Mouse (Mus musculus): ENCODE measurements around the gene Frmd4b. TPM values are rescaled to one million over a fixed set of nuclear protein-coding genes. Genes with fewer than 3 reads are reported as not detected.
"Not testable (repeated sequence)": the region's sequence is repeated elsewhere in the genome, so short reads cannot be mapped to it uniquely, and the experiment has no call there.

Gene Frmd4b
- polyA plus RNA-seq, 1 experiment = 15.4 TPM

DNA sequence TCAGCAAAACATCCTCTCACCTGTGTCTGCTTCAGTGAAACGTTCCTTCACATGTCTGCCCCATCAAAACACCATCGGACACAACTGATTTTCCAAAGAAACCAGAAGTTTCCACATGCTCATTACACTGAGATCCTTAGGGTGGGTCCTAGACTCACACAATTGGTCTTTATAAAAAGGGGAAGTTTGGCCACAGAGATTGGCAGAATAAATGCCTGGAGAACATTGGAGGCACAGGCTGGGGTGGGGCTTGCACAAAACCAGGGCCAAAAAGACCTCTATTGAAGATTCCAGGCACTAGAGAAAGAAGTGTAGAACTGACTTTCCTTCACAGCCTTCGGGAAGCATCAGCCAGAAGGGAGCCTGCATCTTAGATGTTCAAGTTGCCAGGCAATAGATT lies 343.6 kb downstream of the Frmd4b start:
- H3K27ac ChIP-seq (ENCODE audit: control insufficient read depth, insufficient read depth, low read depth, low read length, poor library complexity) = no peak overlapping the region
- WGBS = 56% methylated on average over 3 of the region's 3 CpGs
- peaks cover 1% of the 10 kb centered on the region; the same call in 1 of the 2 replicates for H3K4me1 ChIP-seq (ENCODE audit: control insufficient read depth, insufficient read depth, low read length)
- TF ChIP-seq CTCF (IDR thresholded peaks at IDR 0.05; ENCODE audit: control insufficient read depth, insufficient read depth, low read length) (no peak), POLR2A (IDR thresholded peaks at IDR 0.05; ENCODE audit: borderline replicate concordance, control insufficient read depth, low read depth, low read length) (no peak)
- no peak overlapping the region for H3K4me3 ChIP-seq (replicated peaks; ENCODE audit: control insufficient read depth, low read depth, low read length)

DNA sequence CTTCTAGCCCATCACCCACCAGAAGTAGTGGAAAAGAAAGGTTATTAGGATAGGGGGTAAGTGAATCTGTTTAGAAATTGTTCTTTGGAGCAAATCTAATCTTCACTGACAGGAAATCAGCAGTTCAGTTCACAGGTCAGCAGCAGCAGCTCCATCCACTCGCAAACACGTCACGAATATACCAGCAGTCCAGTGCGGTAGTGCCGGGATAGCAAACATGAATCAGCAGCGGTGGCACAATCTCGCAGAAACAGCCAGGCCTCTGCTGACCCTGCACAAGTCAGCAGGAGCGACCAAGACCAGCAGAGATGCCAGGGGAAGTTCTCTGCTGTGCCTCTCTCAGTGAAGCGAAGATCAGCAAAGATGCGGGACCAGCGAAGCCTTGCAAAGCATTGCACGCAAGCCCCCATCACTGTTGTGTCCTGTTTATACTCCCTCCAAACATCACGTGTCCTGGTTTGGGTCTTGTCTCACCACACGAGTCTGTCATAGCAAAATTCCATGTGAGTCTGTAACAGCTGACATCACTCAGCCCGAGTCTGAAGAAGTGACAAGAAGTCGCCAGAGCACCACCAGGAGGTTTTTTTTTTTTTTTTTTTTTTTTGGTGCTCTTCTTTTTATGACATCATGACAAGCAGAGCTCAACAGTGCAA lies 344.2 kb downstream of the Frmd4b start:
- Histone ChIP-seq H3K4me3 (replicated peaks; ENCODE audit: control insufficient read depth, low read depth, low read length) (no peak overlapping the region), H3K27ac (ENCODE audit: control insufficient read depth, insufficient read depth, low read depth, low read length, poor library complexity) (no peak overlapping the region), H3K4me1 (ENCODE audit: control insufficient read depth, insufficient read depth, low read length) (peaks cover 1% of the 10 kb centered on the region; the same call in 1 of the 2 replicates)
- WGBS = 82% methylated on average over 16 of the region's 16 CpGs
- TF ChIP-seq POLR2A (IDR thresholded peaks at IDR 0.05; ENCODE audit: borderline replicate concordance, control insufficient read depth, low read depth, low read length) = no peak
- TF ChIP-seq CTCF (IDR thresholded peaks at IDR 0.05; ENCODE audit: control insufficient read depth, insufficient read depth, low read length) = no peak

DNA sequence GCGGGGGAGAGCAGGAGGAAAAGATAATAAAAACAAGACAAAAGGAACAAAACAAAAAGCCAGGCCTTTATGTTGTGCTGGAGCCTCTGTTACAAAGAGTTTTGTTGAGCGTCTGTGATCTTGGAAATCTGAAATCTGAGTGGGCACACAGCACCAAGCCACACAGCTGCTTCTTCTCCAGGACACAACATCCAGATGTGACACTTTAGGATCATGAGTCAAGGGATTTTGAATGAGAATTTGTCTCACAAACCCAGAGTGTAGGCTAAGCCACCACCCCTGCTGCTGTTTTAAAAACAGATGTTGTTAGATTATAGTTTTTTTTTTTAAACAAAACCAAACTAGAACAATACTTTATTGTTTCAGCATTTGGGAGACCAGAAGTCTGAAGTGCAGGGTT lies 345.0 kb downstream of the Frmd4b start:
- Histone ChIP-seq H3K4me3 (replicated peaks; ENCODE audit: control insufficient read depth, low read depth, low read length) (no peak overlapping the region), H3K4me1 (ENCODE audit: control insufficient read depth, insufficient read depth, low read length) (no peaks in the 10 kb centered on the region), H3K27ac (ENCODE audit: control insufficient read depth, insufficient read depth, low read depth, low read length, poor library complexity) (no peak overlapping the region)
- TF ChIP-seq CTCF (IDR thresholded peaks at IDR 0.05; ENCODE audit: control insufficient read depth, insufficient read depth, low read length) = no peak
- TF ChIP-seq POLR2A (IDR thresholded peaks at IDR 0.05; ENCODE audit: borderline replicate concordance, control insufficient read depth, low read depth, low read length) = no peak
- 74% methylated on average over 2 of the region's 2 CpGs for WGBS

DNA sequence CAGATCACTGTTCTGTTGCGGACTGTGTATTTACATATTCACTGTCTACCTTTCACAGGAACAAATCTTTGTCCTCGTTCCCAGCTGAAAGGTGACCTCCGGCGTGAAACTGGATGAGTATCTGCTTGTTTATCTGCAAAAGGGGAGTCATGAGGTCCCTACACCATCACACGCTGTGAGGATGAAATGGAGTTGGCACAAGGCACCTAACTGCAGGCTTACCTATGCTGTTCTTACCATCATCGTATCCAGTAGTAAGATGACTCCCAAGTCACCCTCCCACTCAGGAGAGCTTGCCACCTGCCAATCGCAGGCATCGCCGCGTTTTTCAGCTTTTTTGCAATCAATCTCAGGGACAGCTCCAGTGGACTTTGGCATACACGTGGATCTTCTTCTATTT lies 347.7 kb downstream of the Frmd4b start:
- Histone ChIP-seq H3K4me3 (replicated peaks; ENCODE audit: control insufficient read depth, low read depth, low read length) (no peak overlapping the region), H3K4me1 (ENCODE audit: control insufficient read depth, insufficient read depth, low read length) (no peaks in the 10 kb centered on the region), H3K27ac (ENCODE audit: control insufficient read depth, insufficient read depth, low read depth, low read length, poor library complexity) (no peak overlapping the region)
- 83% methylated on average over 11 of the region's 11 CpGs for WGBS
- TF ChIP-seq POLR2A (IDR thresholded peaks at IDR 0.05; ENCODE audit: borderline replicate concordance, control insufficient read depth, low read depth, low read length) (no peak), CTCF (IDR thresholded peaks at IDR 0.05; ENCODE audit: control insufficient read depth, insufficient read depth, low read length) (no peak)

- 78% methylated on average over 2 of the region's 2 CpGs for WGBS
- no peaks in the 10 kb centered on the region for H3K4me1 ChIP-seq (ENCODE audit: control insufficient read depth, insufficient read depth, low read length)
- no peak for TF ChIP-seq CTCF (IDR thresholded peaks at IDR 0.05; ENCODE audit: control insufficient read depth, insufficient read depth, low read length)
- no peak for TF ChIP-seq POLR2A (IDR thresholded peaks at IDR 0.05; ENCODE audit: borderline replicate concordance, control insufficient read depth, low read depth, low read length)
- no peak overlapping the region for H3K27ac ChIP-seq (ENCODE audit: control insufficient read depth, insufficient read depth, low read depth, low read length, poor library complexity)
- no peak overlapping the region for H3K4me3 ChIP-seq (replicated peaks; ENCODE audit: control insufficient read depth, low read depth, low read length)
These were observed 350.2 kb downstream of the Frmd4b start for GRCm38 (mm10) chr6:97267132-97267531.

DNA sequence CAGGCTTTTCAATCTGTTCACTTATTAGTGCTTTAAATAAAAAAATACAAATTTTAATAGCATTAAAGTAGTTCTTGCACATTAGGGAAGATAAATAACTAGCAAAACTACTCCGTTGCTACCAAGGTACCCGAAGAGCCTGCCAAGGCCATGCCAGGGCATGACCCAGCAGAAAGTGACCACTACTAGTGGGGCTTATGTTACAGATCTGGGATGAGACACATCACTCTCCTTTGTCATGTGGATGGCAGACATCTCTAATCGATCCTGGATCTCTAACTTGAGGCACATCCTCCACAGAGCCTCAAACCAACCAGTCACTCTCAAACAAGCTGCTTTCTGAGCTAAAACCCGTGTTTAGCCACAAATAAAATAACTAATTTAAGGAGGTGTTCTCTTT lies 350.7 kb downstream of the Frmd4b start:
- TF ChIP-seq POLR2A (IDR thresholded peaks at IDR 0.05; ENCODE audit: borderline replicate concordance, control insufficient read depth, low read depth, low read length) = no peak
- no peak for TF ChIP-seq CTCF (IDR thresholded peaks at IDR 0.05; ENCODE audit: control insufficient read depth, insufficient read depth, low read length)
- Histone ChIP-seq H3K27ac (ENCODE audit: control insufficient read depth, insufficient read depth, low read depth, low read length, poor library complexity) (no peak overlapping the region), H3K4me1 (ENCODE audit: control insufficient read depth, insufficient read depth, low read length) (no peaks in the 10 kb centered on the region), H3K4me3 (replicated peaks; ENCODE audit: control insufficient read depth, low read depth, low read length) (no peak overlapping the region)
- WGBS = 67% methylated on average over 4 of the region's 4 CpGs

DNA sequence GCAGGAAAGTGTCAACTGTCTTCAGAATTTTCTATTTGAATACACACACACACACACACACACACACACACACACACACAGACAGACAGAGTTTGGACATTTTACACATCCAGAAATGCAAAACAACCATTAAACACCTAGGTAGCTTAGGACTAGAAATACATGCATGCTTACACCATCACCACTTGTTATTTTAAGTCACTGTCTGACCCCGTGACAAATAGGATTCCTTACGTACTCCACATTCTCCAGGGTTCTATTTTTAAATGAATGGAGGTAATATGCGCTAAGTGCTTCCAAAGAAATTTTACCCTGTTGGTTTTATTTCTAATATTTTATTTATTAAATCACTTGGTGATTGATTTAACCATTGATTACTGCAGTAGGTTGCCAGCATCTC lies 351.6 kb downstream of the Frmd4b start:
- WGBS = 80% methylated on average over 3 of the region's 3 CpGs
- TF ChIP-seq CTCF (IDR thresholded peaks at IDR 0.05; ENCODE audit: control insufficient read depth, insufficient read depth, low read length) (no peak), POLR2A (IDR thresholded peaks at IDR 0.05; ENCODE audit: borderline replicate concordance, control insufficient read depth, low read depth, low read length) (no peak)
- Histone ChIP-seq H3K27ac (ENCODE audit: control insufficient read depth, insufficient read depth, low read depth, low read length, poor library complexity) (no peak overlapping the region), H3K4me3 (replicated peaks; ENCODE audit: control insufficient read depth, low read depth, low read length) (no peak overlapping the region), H3K4me1 (ENCODE audit: control insufficient read depth, insufficient read depth, low read length) (no peaks in the 10 kb centered on the region)

DNA sequence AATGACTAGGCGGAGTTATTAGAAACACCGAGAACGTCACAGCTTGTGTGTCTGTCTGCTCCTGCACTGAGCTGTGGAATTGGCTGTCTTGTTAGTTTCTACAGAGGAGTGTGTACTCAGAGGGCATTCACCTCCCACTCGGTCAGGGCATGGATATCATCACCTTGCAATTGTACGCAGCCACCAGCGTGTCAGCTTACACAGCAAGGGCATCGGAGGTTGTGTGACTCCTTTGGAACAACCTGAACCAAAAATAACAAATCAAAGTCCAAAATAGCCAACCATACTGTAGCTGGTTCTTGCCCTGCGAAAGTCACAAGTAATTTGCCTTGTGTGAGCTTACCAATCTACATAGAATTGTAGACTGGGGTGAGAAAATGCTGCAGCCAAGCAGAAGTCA lies 352.1 kb downstream of the Frmd4b start:
- H3K27ac ChIP-seq (ENCODE audit: control insufficient read depth, insufficient read depth, low read depth, low read length, poor library complexity) = no peak overlapping the region
- no peak overlapping the region for H3K4me3 ChIP-seq (replicated peaks; ENCODE audit: control insufficient read depth, low read depth, low read length)
- no peaks in the 10 kb centered on the region for H3K4me1 ChIP-seq (ENCODE audit: control insufficient read depth, insufficient read depth, low read length)
- no peak for TF ChIP-seq CTCF (IDR thresholded peaks at IDR 0.05; ENCODE audit: control insufficient read depth, insufficient read depth, low read length)
- no peak for TF ChIP-seq POLR2A (IDR thresholded peaks at IDR 0.05; ENCODE audit: borderline replicate concordance, control insufficient read depth, low read depth, low read length)
- WGBS = 85% methylated on average over 8 of the region's 8 CpGs

DNA sequence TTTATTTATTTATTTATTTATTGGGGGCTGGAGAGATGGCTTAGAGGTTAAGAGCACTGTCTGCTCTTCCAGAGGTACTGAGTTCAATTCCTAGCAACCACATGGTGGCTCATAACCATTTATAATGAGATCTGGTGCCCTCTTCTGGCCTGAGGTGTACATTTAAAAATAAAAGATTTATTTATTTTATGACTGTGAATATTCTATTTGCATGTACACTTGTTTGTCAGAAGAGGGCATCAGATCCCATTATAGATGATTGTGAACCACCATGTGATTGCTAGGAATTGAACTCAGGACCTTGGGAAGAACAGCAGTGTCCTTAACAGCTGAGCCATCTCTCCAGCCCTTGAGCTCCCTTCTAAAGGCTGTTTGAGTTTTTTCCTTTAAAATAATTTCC lies 353.6 kb downstream of the Frmd4b start:
- H3K4me3 ChIP-seq (replicated peaks; ENCODE audit: control insufficient read depth, low read depth, low read length); H3K27ac ChIP-seq (ENCODE audit: control insufficient read depth, insufficient read depth, low read depth, low read length, poor library complexity); H3K4me1 ChIP-seq (ENCODE audit: control insufficient read depth, insufficient read depth, low read length): not testable (repeated sequence)

All from bone marrow, adult 2 months (tissue).